Mouse (Mus musculus): ENCODE results near the gene Kif26b. TPM values are rescaled to one million over a fixed set of nuclear protein-coding genes. Genes with fewer than 3 reads are reported as not detected.

Gene Kif26b
- total and polyA plus RNA-seq, 3 experiments, result 0.04 to 0.16 TPM; not detected in 1

DNA sequence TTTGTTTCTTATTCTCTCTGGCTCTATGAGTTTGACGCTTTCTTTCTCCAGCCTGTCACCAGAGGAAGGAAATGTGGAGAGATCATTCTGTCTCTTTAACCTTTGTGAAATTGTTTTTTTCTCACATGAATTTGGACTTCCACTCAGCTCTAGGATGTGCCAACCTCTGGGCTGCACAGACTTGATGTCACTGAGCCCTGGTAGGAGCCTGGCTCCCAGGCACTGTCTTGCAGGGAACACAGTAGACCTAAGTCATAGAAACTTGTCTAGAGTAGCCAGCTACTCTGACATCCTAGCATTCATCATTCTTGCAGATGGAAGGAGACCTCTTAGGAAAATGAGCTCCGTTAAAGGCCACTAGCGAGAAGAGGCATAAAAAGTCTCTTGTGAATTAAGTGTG is 298.3 kb downstream of the Kif26b start:
- H3K27me3 ChIP-seq (ENCODE audit: insufficient read depth, low read length), result peaks cover 4% of the 10 kb centered on the region; the same call in 1 of the 2 replicates
- no peaks in the 10 kb centered on the region for H3K4me1 ChIP-seq (ENCODE audit: insufficient read depth, low read depth, low read length)
- H3K9me3 ChIP-seq (replicated peaks), result no peaks in the 10 kb centered on the region; the same call in 1 of the 2 replicates
- no peak overlapping the region for H3K4me3 ChIP-seq (ENCODE audit: low read depth, low read length)
- DNase-seq (ENCODE audit: low spot score) (no peak), ATAC-seq (ENCODE audit: extremely low read depth, insufficient number of reproducible peaks, low FRiP score, poor library complexity, severe bottlenecking) (no peak)
- no peaks in the 10 kb centered on the region for H3K36me3 ChIP-seq (replicated peaks)
- TF ChIP-seq POLR2AphosphoS5 (IDR thresholded peaks at IDR 0.05; ENCODE audit: insufficient replicate concordance, low read depth, low read length), result no peak
- TF ChIP-seq GATA2 (IDR thresholded peaks at IDR 0.05; ENCODE audit: borderline replicate concordance, low read depth, low read length), result no peak
- no peak for TF ChIP-seq TAL1 (conservative IDR thresholded peaks at IDR 0.05; ENCODE audit: low read depth, low read length)
- no peak for TF ChIP-seq GATA1 (IDR thresholded peaks at IDR 0.05; ENCODE audit: borderline replicate concordance, low read length)
- no peak for TF ChIP-seq CTCF (IDR thresholded peaks at IDR 0.05; ENCODE audit: low read depth, low read length)

DNA sequence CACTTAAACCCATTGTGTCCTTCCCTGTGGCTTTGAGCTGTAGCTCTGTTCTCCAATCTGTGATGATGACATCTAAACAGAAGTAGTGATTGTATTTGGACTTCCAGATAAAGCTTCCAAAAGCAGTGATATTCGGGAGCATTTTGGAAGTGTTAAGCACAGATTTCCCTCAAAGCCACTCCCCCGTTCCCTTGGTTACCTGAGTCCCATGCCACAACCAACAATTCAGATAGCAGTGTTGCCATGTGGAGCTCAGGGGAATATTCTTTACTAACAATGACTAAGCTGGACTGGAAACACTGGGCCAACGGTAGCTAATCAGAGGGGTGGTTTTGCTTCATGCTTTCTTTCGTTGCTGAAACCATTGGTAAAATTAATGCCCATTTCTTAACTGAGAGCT is 300.5 kb downstream of the Kif26b start:
- H3K36me3 ChIP-seq (replicated peaks), result no peaks in the 10 kb centered on the region
- no peaks in the 10 kb centered on the region for H3K4me1 ChIP-seq (ENCODE audit: insufficient read depth, low read depth, low read length)
- peaks cover 4% of the 10 kb centered on the region; the same call in 1 of the 2 replicates for H3K27me3 ChIP-seq (ENCODE audit: insufficient read depth, low read length)
- DNase-seq (ENCODE audit: low spot score) (no peak), ATAC-seq (ENCODE audit: extremely low read depth, insufficient number of reproducible peaks, low FRiP score, poor library complexity, severe bottlenecking) (no peak)
- H3K9me3 ChIP-seq (replicated peaks), result no peaks in the 10 kb centered on the region; the same call in 1 of the 2 replicates
- no peak overlapping the region for H3K4me3 ChIP-seq (ENCODE audit: low read depth, low read length)
- no peak for TF ChIP-seq POLR2AphosphoS5 (IDR thresholded peaks at IDR 0.05; ENCODE audit: insufficient replicate concordance, low read depth, low read length)
- TF ChIP-seq GATA2 (IDR thresholded peaks at IDR 0.05; ENCODE audit: borderline replicate concordance, low read depth, low read length), result no peak
- TF ChIP-seq TAL1 (conservative IDR thresholded peaks at IDR 0.05; ENCODE audit: low read depth, low read length), result no peak
- no peak for TF ChIP-seq GATA1 (IDR thresholded peaks at IDR 0.05; ENCODE audit: borderline replicate concordance, low read length)
- no peak for TF ChIP-seq CTCF (IDR thresholded peaks at IDR 0.05; ENCODE audit: low read depth, low read length)

DNA sequence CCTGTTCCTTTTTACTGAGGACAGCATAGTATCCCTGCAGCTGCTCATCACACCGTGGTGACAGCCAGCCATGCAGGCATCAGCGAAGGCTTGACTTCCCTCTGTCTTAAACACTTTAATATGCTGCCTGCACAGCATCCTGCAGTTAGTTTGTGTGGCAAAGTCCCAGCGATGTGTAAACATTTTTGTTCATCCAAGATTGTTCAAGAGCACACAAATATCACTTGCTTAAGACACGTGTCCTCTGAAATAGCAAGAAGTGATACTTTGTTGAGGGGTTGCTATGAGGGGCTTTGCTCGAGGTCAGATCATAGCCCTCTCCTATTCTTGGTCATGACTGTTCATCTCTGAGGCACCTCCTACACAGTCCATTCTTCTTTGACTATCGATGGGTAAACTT is 303.6 kb downstream of the Kif26b start:
- DNase-seq (ENCODE audit: low spot score) (no peak), ATAC-seq (ENCODE audit: extremely low read depth, insufficient number of reproducible peaks, low FRiP score, poor library complexity, severe bottlenecking) (no peak)
- Histone ChIP-seq H3K9me3 (replicated peaks) (no peaks in the 10 kb centered on the region; the same call in none of the 2 replicates), H3K36me3 (replicated peaks) (no peaks in the 10 kb centered on the region), H3K4me1 (ENCODE audit: insufficient read depth, low read depth, low read length) (no peaks in the 10 kb centered on the region), H3K27me3 (ENCODE audit: insufficient read depth, low read length) (peaks cover 6% of the 10 kb centered on the region; the same call in 1 of the 2 replicates), H3K4me3 (ENCODE audit: low read depth, low read length) (no peak overlapping the region)
- TF ChIP-seq GATA2 (IDR thresholded peaks at IDR 0.05; ENCODE audit: borderline replicate concordance, low read depth, low read length) (no peak), CTCF (IDR thresholded peaks at IDR 0.05; ENCODE audit: low read depth, low read length) (no peak), GATA1 (IDR thresholded peaks at IDR 0.05; ENCODE audit: borderline replicate concordance, low read length) (no peak), POLR2AphosphoS5 (IDR thresholded peaks at IDR 0.05; ENCODE audit: insufficient replicate concordance, low read depth, low read length) (no peak), TAL1 (conservative IDR thresholded peaks at IDR 0.05; ENCODE audit: low read depth, low read length) (no peak)

DNA sequence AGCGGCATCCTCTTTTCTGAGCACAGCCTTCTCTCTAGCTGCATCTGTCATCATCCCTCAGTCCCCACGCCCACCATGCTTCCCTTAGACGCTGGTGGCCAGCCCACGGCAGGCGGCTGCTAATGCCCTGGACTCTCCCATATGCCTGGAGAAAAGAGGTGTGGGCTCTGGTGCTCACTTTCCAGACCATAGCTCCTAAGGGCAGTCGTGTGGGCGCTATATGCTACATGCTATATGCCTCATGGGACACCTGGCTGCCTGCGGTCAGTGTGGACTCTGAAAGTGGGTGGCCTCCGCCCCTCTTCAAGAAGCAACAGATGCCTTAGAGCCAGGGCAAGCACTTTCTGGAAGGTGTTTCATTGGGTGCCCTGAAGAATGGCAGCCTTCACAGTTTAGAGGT is 306.9 kb downstream of the Kif26b start:
- no peak for ATAC-seq (ENCODE audit: extremely low read depth, insufficient number of reproducible peaks, low FRiP score, poor library complexity, severe bottlenecking)
- H3K9me3 ChIP-seq (replicated peaks), result no peaks in the 10 kb centered on the region; the same call in none of the 2 replicates
- TF ChIP-seq TAL1 (conservative IDR thresholded peaks at IDR 0.05; ENCODE audit: low read depth, low read length) (no peak), GATA2 (IDR thresholded peaks at IDR 0.05; ENCODE audit: borderline replicate concordance, low read depth, low read length) (no peak), POLR2AphosphoS5 (IDR thresholded peaks at IDR 0.05; ENCODE audit: insufficient replicate concordance, low read depth, low read length) (no peak), CTCF (IDR thresholded peaks at IDR 0.05; ENCODE audit: low read depth, low read length) (no peak), GATA1 (IDR thresholded peaks at IDR 0.05; ENCODE audit: borderline replicate concordance, low read length) (no peak)
- H3K4me1 ChIP-seq (ENCODE audit: insufficient read depth, low read depth, low read length), result no peaks in the 10 kb centered on the region
- peaks cover 11% of the 10 kb centered on the region for H3K27me3 ChIP-seq (ENCODE audit: insufficient read depth, low read length)
- no peak overlapping the region for H3K4me3 ChIP-seq (ENCODE audit: low read depth, low read length)
- H3K36me3 ChIP-seq (replicated peaks), result no peaks in the 10 kb centered on the region
- DNase-seq (ENCODE audit: low spot score), result no peak

DNA sequence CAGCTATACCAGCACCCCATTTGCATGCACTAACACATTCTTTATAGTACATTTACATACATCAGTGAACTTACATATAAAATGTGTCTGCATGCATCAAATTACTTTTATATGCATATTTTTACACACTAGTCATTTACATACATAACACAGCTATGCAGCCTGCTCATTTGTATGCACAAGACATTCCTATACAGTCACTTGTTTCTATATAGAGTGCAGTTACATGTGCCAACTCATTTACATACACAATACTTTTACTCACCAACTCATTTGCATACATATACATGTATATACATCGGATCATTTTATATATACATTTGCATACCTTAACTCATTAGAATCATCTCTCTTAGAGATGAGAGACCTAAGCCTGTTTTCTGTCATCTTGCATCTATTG is 308.1 kb downstream of the Kif26b start:
- Histone ChIP-seq H3K27me3 (ENCODE audit: insufficient read depth, low read length) (peaks cover 11% of the 10 kb centered on the region), H3K4me1 (ENCODE audit: insufficient read depth, low read depth, low read length) (no peaks in the 10 kb centered on the region), H3K9me3 (replicated peaks) (no peaks in the 10 kb centered on the region; the same call in 1 of the 2 replicates), H3K36me3 (replicated peaks) (no peaks in the 10 kb centered on the region), H3K4me3 (ENCODE audit: low read depth, low read length) (no peak overlapping the region)
- ATAC-seq (ENCODE audit: extremely low read depth, insufficient number of reproducible peaks, low FRiP score, poor library complexity, severe bottlenecking), result no peak
- no peak for DNase-seq (ENCODE audit: low spot score)
- TF ChIP-seq POLR2AphosphoS5 (IDR thresholded peaks at IDR 0.05; ENCODE audit: insufficient replicate concordance, low read depth, low read length), result no peak
- TF ChIP-seq GATA2 (IDR thresholded peaks at IDR 0.05; ENCODE audit: borderline replicate concordance, low read depth, low read length), result no peak
- TF ChIP-seq CTCF (IDR thresholded peaks at IDR 0.05; ENCODE audit: low read depth, low read length), result no peak
- no peak for TF ChIP-seq GATA1 (IDR thresholded peaks at IDR 0.05; ENCODE audit: borderline replicate concordance, low read length)
- TF ChIP-seq TAL1 (conservative IDR thresholded peaks at IDR 0.05; ENCODE audit: low read depth, low read length), result no peak

DNA sequence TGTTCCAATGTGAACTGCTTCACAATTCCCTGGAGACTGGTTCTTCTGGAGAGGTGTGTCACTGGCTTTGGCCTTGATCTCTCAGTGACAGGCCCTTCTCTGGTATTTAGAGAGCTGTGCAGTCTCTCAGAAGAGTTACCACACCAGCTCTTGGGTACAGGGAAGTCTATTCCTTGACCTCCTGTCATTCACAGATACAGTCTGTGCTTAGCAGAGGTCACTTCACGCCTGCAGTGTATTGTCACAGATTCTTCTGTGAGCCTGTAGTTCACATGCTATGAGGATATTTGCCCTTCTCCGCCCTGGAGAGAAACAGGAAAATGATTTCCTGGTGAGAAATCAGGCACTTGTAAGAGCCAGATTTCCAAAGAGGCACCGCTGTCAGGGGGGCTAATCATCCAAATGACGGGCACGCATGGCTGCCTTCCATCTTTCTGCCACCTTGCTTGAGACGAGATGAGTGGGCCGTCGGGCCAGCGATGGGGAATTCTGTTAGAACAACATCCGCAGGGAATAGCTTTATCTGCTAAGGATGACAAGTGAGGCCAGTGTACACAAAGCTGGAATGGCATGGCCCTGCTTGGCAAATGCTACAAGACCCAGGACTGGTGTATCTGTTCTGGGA is 309.9 kb downstream of the Kif26b start:
- TF ChIP-seq GATA1 (IDR thresholded peaks at IDR 0.05; ENCODE audit: borderline replicate concordance, low read length), result no peak
- TF ChIP-seq TAL1 (conservative IDR thresholded peaks at IDR 0.05; ENCODE audit: low read depth, low read length), result no peak
- no peak for TF ChIP-seq CTCF (IDR thresholded peaks at IDR 0.05; ENCODE audit: low read depth, low read length)
- TF ChIP-seq POLR2AphosphoS5 (IDR thresholded peaks at IDR 0.05; ENCODE audit: insufficient replicate concordance, low read depth, low read length), result no peak
- no peak for TF ChIP-seq GATA2 (IDR thresholded peaks at IDR 0.05; ENCODE audit: borderline replicate concordance, low read depth, low read length)
- Histone ChIP-seq H3K9me3 (replicated peaks) (no peaks in the 10 kb centered on the region; the same call in 1 of the 2 replicates), H3K27me3 (ENCODE audit: insufficient read depth, low read length) (peaks cover 20% of the 10 kb centered on the region), H3K36me3 (replicated peaks) (no peaks in the 10 kb centered on the region), H3K4me3 (ENCODE audit: low read depth, low read length) (no peak overlapping the region), H3K4me1 (ENCODE audit: insufficient read depth, low read depth, low read length) (no peaks in the 10 kb centered on the region)
- DNase-seq (ENCODE audit: low spot score) (no peak), ATAC-seq (ENCODE audit: extremely low read depth, insufficient number of reproducible peaks, low FRiP score, poor library complexity, severe bottlenecking) (no peak)

Measured in G1E (cell line).